Mouse (Mus musculus) ovary, adult 10 weeks (tissue): ENCODE measurements around the gene Abl2. TPM values are rescaled to one million over a fixed set of nuclear protein-coding genes. Genes with fewer than 3 reads are reported as not detected.

Experiments
- polyA plus RNA-seq: library from polyadenylated mRNA; stranded (reverse); fragments of 350-450 nt; fragmentation: Illumina TruSeq; extraction: RNeasy Lipid Tissue Mini Kit (QIAGEN cat#74804); gene quantifications from one replicate; pipeline ENCODE4 v1.2.3, GENCODE M21; 2014

Gene Abl2
- polyA plus RNA-seq = 16.1 TPM

GRCm38 (mm10) chr1:156558024-156558930 lies at the start of gene Abl2:
Gene Abl2 (plus strand): TSS chr1:156558786.

GRCm38 (mm10) chr1:156523842-156524241 lies 34.7 kb upstream of the Abl2 start, which contains the start of gene Gm10031:
Gene Gm10031 (plus strand): TSS chr1:156524012.

GRCm38 (mm10) chr1:156674195-156675000 lies 115.8 kb downstream of the Abl2 start, which contains the start of gene Tor3a:
Gene Tor3a (minus strand): TSS chr1:156674356.

Other genes starting within 250 kb of the Abl2 start
- 5.2 TPM for gene Nphs2, start 248.1 kb upstream of the Abl2 start, polyA plus RNA-seq
- 8.0 TPM for gene Gm2000, start 192.7 kb upstream of the Abl2 start, polyA plus RNA-seq
- 7.9 TPM for gene Axdnd1, start 137.6 kb upstream of the Abl2 start, polyA plus RNA-seq
- 616 TPM for gene Soat1, start 84.5 kb upstream of the Abl2 start, polyA plus RNA-seq
- gene Gm10031, start 34.8 kb upstream of the Abl2 start, polyA plus RNA-seq = 7.5 TPM
- 10.4 TPM for gene Tor3a, start 115.6 kb downstream of the Abl2 start, polyA plus RNA-seq
- 107 TPM for gene Fam20b, start 160.3 kb downstream of the Abl2 start, polyA plus RNA-seq